In genomic region chr10:60351761-60352455, GRCm38 (mm10) we compare ENCODE assay signal across 8 mouse cellular contexts. TPM values are rescaled to one million over a fixed set of nuclear protein-coding genes. Genes with fewer than 3 reads are reported as not detected.
A peak's percentile ranks its signal among the peaks of the same experiment; 100 is the strongest.
DNase-seq lines count a peak whose midpoint lies in the region; ATAC-seq and TF ChIP-seq lines count a peak whose summit lies in the region.

No protein-coding gene starts in this region.

- no peaks in the 10 kb centered on the region for H3K27me3 ChIP-seq in thymus, adult 2 months (ENCODE audit: control insufficient read depth, insufficient read depth, low read length)
- H3K27me3 ChIP-seq in embryonic facial prominence, embryonic 14.5 days (replicated peaks; ENCODE audit: control insufficient read depth, insufficient read depth, low read length) = no peaks in the 10 kb centered on the region

- TF ChIP-seq CTCF in thymus, adult 2 months (IDR thresholded peaks at IDR 0.05; ENCODE audit: borderline replicate concordance, control insufficient read depth, extremely low read depth, insufficient read depth, low read length, poor library complexity) = no peak

- WGBS in thymus, adult 2 months = 37% methylated on average over 7 of the region's 7 CpGs
- WGBS in embryonic facial prominence, embryonic 14.5 days = 17% methylated on average over 7 of the region's 7 CpGs

- H3K36me3 ChIP-seq in thymus, adult 2 months (ENCODE audit: control insufficient read depth, insufficient read depth, low read length) = no peaks in the 10 kb centered on the region
- no peaks in the 10 kb centered on the region for H3K36me3 ChIP-seq in embryonic facial prominence, embryonic 14.5 days (ENCODE audit: control insufficient read depth, insufficient read depth, low read length)

- H3K4me1 ChIP-seq in thymus, adult 2 months (replicated peaks; ENCODE audit: control insufficient read depth, insufficient read depth, low read length) = peaks cover 45% of the 10 kb centered on the region
- peaks cover 28% of the 10 kb centered on the region for H3K4me1 ChIP-seq in embryonic facial prominence, embryonic 14.5 days (ENCODE audit: control insufficient read depth, insufficient read depth, low read length)

- no peak overlapping the region for H3K9ac ChIP-seq in embryonic facial prominence, embryonic 14.5 days (ENCODE audit: low read depth, low read length)

- peak; percentile 72; the same call in 1 of the 2 replicates for ATAC-seq in embryonic facial prominence, embryonic 14.5 days (ENCODE audit: low read depth)

- H3K4me2 ChIP-seq in embryonic facial prominence, embryonic 14.5 days (ENCODE audit: low read depth, low read length) = peak overlapping the region; percentile 5; the same call in 1 of the 2 replicates

- intact Hi-C loops in heart, postnatal 14 days (cut with DNase I) = no loop called here

- no peak for TF ChIP-seq POLR2A in thymus, adult 2 months (IDR thresholded peaks at IDR 0.05; ENCODE audit: control insufficient read depth, extremely low read depth, insufficient read depth, low read length, poor library complexity)

- DNase-seq in thymus, adult 2 months = no peak
- no peak for DNase-seq in thymus, adult 18-20 months
- peak; percentile 91 for DNase-seq in embryonic facial prominence, embryonic 14.5 days (ENCODE audit: low spot score)
- DNase-seq in heart, postnatal 14 days = peak; percentile 68
- DNase-seq in kidney, postnatal 4 days = peak; percentile 59 to 74
- peak; percentile 62 for DNase-seq in mesoderm, embryonic 11.5 days (ENCODE audit: low read depth, low spot score)
- DNase-seq in urinary bladder, postnatal 36 days (ENCODE audit: low spot score in 2 of 2) = peak; percentile 72 to 80
- no peak for DNase-seq in cerebellum, adult 11-12 months

- H3K9me3 ChIP-seq in embryonic facial prominence, embryonic 14.5 days (ENCODE audit: control insufficient read depth, low read length) = no peaks in the 10 kb centered on the region

- H3K27ac ChIP-seq in thymus, adult 2 months (ENCODE audit: control insufficient read depth, insufficient read depth, low read length) = peak overlapping the region; percentile 24
- peak overlapping the region; percentile 85 for H3K27ac ChIP-seq in embryonic facial prominence, embryonic 14.5 days (replicated peaks; ENCODE audit: low read depth, low read length)

- H3K4me3 ChIP-seq in thymus, adult 2 months (ENCODE audit: control insufficient read depth, insufficient read depth, low read length) = no peak overlapping the region
- H3K4me3 ChIP-seq in embryonic facial prominence, embryonic 14.5 days (ENCODE audit: low read depth, low read length) = no peak overlapping the region

RNA-seq across cellular contexts. Expression of gene Vsir, which starts 5.3 kb away (rescaled TPM):
- 162 and 166 TPM in 2 replicates for polyA plus RNA-seq in thymus, adult 2 months (2012; rRNA removed)
- 5.5 and 6.6 TPM in 2 replicates for polyA plus RNA-seq in embryonic facial prominence, embryonic 14.5 days (2014; fragmentation: Nextera tagmentation; extraction: Ambion mirVana)
- 10 to 100 TPM; 22.6 to 24.4 TPM for total RNA-seq in heart, postnatal 14 days (2021)

RNA-seq across cellular contexts. Expression of gene Gm17455, which starts 47.6 kb away (rescaled TPM):
- 1.1 and 2.3 TPM in 2 replicates for polyA plus RNA-seq in thymus, adult 2 months (2012; rRNA removed)
- polyA plus RNA-seq in embryonic facial prominence, embryonic 14.5 days (2014; fragmentation: Nextera tagmentation; extraction: Ambion mirVana) = 1.4 and 1.7 TPM in 2 replicates
- not detected for total RNA-seq in heart, postnatal 14 days (2021)

Comparison
In these comparisons a context has a peak if more than half of its experiments do, and no peak if none do; other contexts are left out.
1. DNase-seq: peak in embryonic facial prominence, embryonic 14.5 days (single experiment), heart, postnatal 14 days (2 of 2), kidney, postnatal 4 days (2 of 2), mesoderm, embryonic 11.5 days (single experiment) and urinary bladder, postnatal 36 days (2 of 2); none in thymus, adult 2 months (single experiment), thymus, adult 18-20 months (0 of 2) and cerebellum, adult 11-12 months (single experiment).
2. RNA of gene Vsir, which starts 5.3 kb away (polyA plus RNA-seq): 162 to 166 TPM in thymus, adult 2 months; 5.5 to 6.6 TPM in embryonic facial prominence, embryonic 14.5 days; every median in the first group is over 10 times any median in the second.